Mouse (Mus musculus): ENCODE data around the gene Dennd1a. TPM values are rescaled to one million over a fixed set of nuclear protein-coding genes. Genes with fewer than 3 reads are reported as not detected.

Gene Dennd1a
- polyA plus RNA-seq, 1 experiment = 44.5 TPM

- no peak for TF ChIP-seq CTCF (IDR thresholded peaks at IDR 0.05; ENCODE audit: extremely low read depth, insufficient read depth, low read length)
- no peak for TF ChIP-seq POLR2A (IDR thresholded peaks at IDR 0.05; ENCODE audit: extremely low read depth, insufficient read depth, low read length)
- no peaks in the 10 kb centered on the region for H3K4me1 ChIP-seq (ENCODE audit: control insufficient read depth, insufficient read depth, low read length)
- no peak overlapping the region for H3K27ac ChIP-seq (ENCODE audit: insufficient read depth, low read length)
- no peak overlapping the region for H3K4me3 ChIP-seq (ENCODE audit: insufficient read depth, low read length)
These were observed 490.1 kb downstream of the Dennd1a start for GRCm38 (mm10) chr2:37797046-37797445.

GRCm38 (mm10) chr2:37796021-37796420 lies 491.2 kb downstream of the Dennd1a start:
- no peaks in the 10 kb centered on the region for H3K4me1 ChIP-seq (ENCODE audit: control insufficient read depth, insufficient read depth, low read length)
- H3K4me3 ChIP-seq (ENCODE audit: insufficient read depth, low read length) = no peak overlapping the region
- TF ChIP-seq CTCF (IDR thresholded peaks at IDR 0.05; ENCODE audit: extremely low read depth, insufficient read depth, low read length) (no peak), POLR2A (IDR thresholded peaks at IDR 0.05; ENCODE audit: extremely low read depth, insufficient read depth, low read length) (no peak)
- H3K27ac ChIP-seq (ENCODE audit: insufficient read depth, low read length) = no peak overlapping the region

GRCm38 (mm10) chr2:37791340-37791739 lies 495.9 kb downstream of the Dennd1a start:
- H3K27ac ChIP-seq (ENCODE audit: insufficient read depth, low read length) = no peak overlapping the region
- H3K4me3 ChIP-seq (ENCODE audit: insufficient read depth, low read length) = no peak overlapping the region
- TF ChIP-seq POLR2A (IDR thresholded peaks at IDR 0.05; ENCODE audit: extremely low read depth, insufficient read depth, low read length) (no peak), CTCF (IDR thresholded peaks at IDR 0.05; ENCODE audit: extremely low read depth, insufficient read depth, low read length) (no peak)
- peaks cover 2% of the 10 kb centered on the region; the same call in 1 of the 2 replicates for H3K4me1 ChIP-seq (ENCODE audit: control insufficient read depth, insufficient read depth, low read length)

- TF ChIP-seq POLR2A (IDR thresholded peaks at IDR 0.05; ENCODE audit: extremely low read depth, insufficient read depth, low read length) (no peak), CTCF (IDR thresholded peaks at IDR 0.05; ENCODE audit: extremely low read depth, insufficient read depth, low read length) (no peak)
- Histone ChIP-seq H3K4me1 (ENCODE audit: control insufficient read depth, insufficient read depth, low read length) (peaks cover 2% of the 10 kb centered on the region; the same call in 1 of the 2 replicates), H3K27ac (ENCODE audit: insufficient read depth, low read length) (no peak overlapping the region), H3K4me3 (ENCODE audit: insufficient read depth, low read length) (no peak overlapping the region)
These were observed 496.5 kb downstream of the Dennd1a start for GRCm38 (mm10) chr2:37790738-37791137.

- TF ChIP-seq CTCF (IDR thresholded peaks at IDR 0.05; ENCODE audit: extremely low read depth, insufficient read depth, low read length) = no peak
- no peak for TF ChIP-seq POLR2A (IDR thresholded peaks at IDR 0.05; ENCODE audit: extremely low read depth, insufficient read depth, low read length)
- no peak overlapping the region for H3K27ac ChIP-seq (ENCODE audit: insufficient read depth, low read length)
- no peak overlapping the region for H3K4me3 ChIP-seq (ENCODE audit: insufficient read depth, low read length)
- peaks cover 2% of the 10 kb centered on the region; the same call in 1 of the 2 replicates for H3K4me1 ChIP-seq (ENCODE audit: control insufficient read depth, insufficient read depth, low read length)
These were observed 497.2 kb downstream of the Dennd1a start for GRCm38 (mm10) chr2:37789995-37790394.

GRCm38 (mm10) chr2:37789029-37789428 lies 498.2 kb downstream of the Dennd1a start:
- no peak overlapping the region for H3K27ac ChIP-seq (ENCODE audit: insufficient read depth, low read length)
- no peak overlapping the region for H3K4me3 ChIP-seq (ENCODE audit: insufficient read depth, low read length)
- H3K4me1 ChIP-seq (ENCODE audit: control insufficient read depth, insufficient read depth, low read length) = peaks cover 2% of the 10 kb centered on the region
- no peak for TF ChIP-seq CTCF (IDR thresholded peaks at IDR 0.05; ENCODE audit: extremely low read depth, insufficient read depth, low read length)

GRCm38 (mm10) chr2:37788176-37788962 lies 498.8 kb downstream of the Dennd1a start:
- Histone ChIP-seq H3K4me3 (ENCODE audit: insufficient read depth, low read length) (no peak overlapping the region), H3K4me1 (ENCODE audit: control insufficient read depth, insufficient read depth, low read length) (peaks cover 2% of the 10 kb centered on the region), H3K27ac (ENCODE audit: insufficient read depth, low read length) (no peak overlapping the region)
- no peak for TF ChIP-seq CTCF (IDR thresholded peaks at IDR 0.05; ENCODE audit: extremely low read depth, insufficient read depth, low read length)
- no peak for TF ChIP-seq POLR2A (IDR thresholded peaks at IDR 0.05; ENCODE audit: extremely low read depth, insufficient read depth, low read length)

GRCm38 (mm10) chr2:37786461-37786860 lies 500.7 kb downstream of the Dennd1a start:
- peaks cover 2% of the 10 kb centered on the region for H3K4me1 ChIP-seq (ENCODE audit: control insufficient read depth, insufficient read depth, low read length)
- no peak overlapping the region for H3K27ac ChIP-seq (ENCODE audit: insufficient read depth, low read length)
- peak overlapping the region; percentile 24 for H3K4me3 ChIP-seq (ENCODE audit: insufficient read depth, low read length)
- TF ChIP-seq POLR2A (IDR thresholded peaks at IDR 0.05; ENCODE audit: extremely low read depth, insufficient read depth, low read length) (no peak), CTCF (IDR thresholded peaks at IDR 0.05; ENCODE audit: extremely low read depth, insufficient read depth, low read length) (no peak)

- H3K4me3 ChIP-seq (ENCODE audit: insufficient read depth, low read length) = no peak overlapping the region
- TF ChIP-seq CTCF (IDR thresholded peaks at IDR 0.05; ENCODE audit: extremely low read depth, insufficient read depth, low read length) = no peak
- TF ChIP-seq POLR2A (IDR thresholded peaks at IDR 0.05; ENCODE audit: extremely low read depth, insufficient read depth, low read length) = no peak
These were observed 502.7 kb downstream of the Dennd1a start for GRCm38 (mm10) chr2:37784473-37784872.

GRCm38 (mm10) chr2:37782002-37782401 lies 505.2 kb downstream of the Dennd1a start:
- H3K27ac ChIP-seq (ENCODE audit: insufficient read depth, low read length) = no peak overlapping the region
- no peak for TF ChIP-seq CTCF (IDR thresholded peaks at IDR 0.05; ENCODE audit: extremely low read depth, insufficient read depth, low read length)
- TF ChIP-seq POLR2A (IDR thresholded peaks at IDR 0.05; ENCODE audit: extremely low read depth, insufficient read depth, low read length) = no peak
- H3K4me1 ChIP-seq (ENCODE audit: control insufficient read depth, insufficient read depth, low read length) = no peaks in the 10 kb centered on the region; the same call in 1 of the 2 replicates

More at GRCm38 (mm10) chr2:37784473-37784872, 502.7 kb downstream of the Dennd1a start:
- Histone ChIP-seq H3K27ac (ENCODE audit: insufficient read depth, low read length) (no peak overlapping the region), H3K4me1 (ENCODE audit: control insufficient read depth, insufficient read depth, low read length) (peaks cover 2% of the 10 kb centered on the region)

More at GRCm38 (mm10) chr2:37782002-37782401, 505.2 kb downstream of the Dennd1a start:
- no peak overlapping the region for H3K4me3 ChIP-seq (ENCODE audit: insufficient read depth, low read length)
